Mouse (Mus musculus) C2C12 (cell line): ENCODE data around the gene Tlk1.

Experiments used
- CEBPB ChIP-seq: IDR thresholded peaks from one replicate; pipeline ENCODE4 v1.6.1; 2011; ENCODE audit warnings: low read depth, mild to moderate bottlenecking, control low read depth, moderate library complexity
- CTCF ChIP-seq: IDR thresholded peaks from one replicate; pipeline ENCODE4 v1.5.1; 2011; ENCODE audit not compliant: control insufficient read depth, insufficient read depth, insufficient read length
- FOSL1 ChIP-seq: IDR thresholded peaks from one replicate; pipeline ENCODE4 v1.8.0; 2011; ENCODE audit warnings: mild to moderate bottlenecking, low read length; ENCODE audit not compliant: poor library complexity, insufficient read depth, severe bottlenecking
- MAX ChIP-seq: IDR thresholded peaks from one replicate; pipeline ENCODE4 v1.6.1; 2011; ENCODE audit warnings: mild to moderate bottlenecking, control low read depth
- MYOG ChIP-seq: IDR thresholded peaks from one replicate; pipeline ENCODE4 v1.6.1; 2011; ENCODE audit not compliant: control insufficient read depth, insufficient read length; ENCODE audit errors: extremely low read depth
- USF1 ChIP-seq: IDR thresholded peaks from one replicate; pipeline ENCODE4 v1.6.1; 2011; ENCODE audit warnings: low read depth, mild to moderate bottlenecking, control low read depth, moderate library complexity

GRCm38 (mm10) chr2:70751655-70752054, 73.9 kb downstream of the Tlk1 start:
- TF ChIP-seq CTCF = no peak
- no peak for TF ChIP-seq CEBPB
- no peak for TF ChIP-seq MYOG
- no peak for TF ChIP-seq USF1
- TF ChIP-seq MAX = no peak
- TF ChIP-seq FOSL1 = no peak
